Mouse (Mus musculus) ovary, postnatal 10 days (tissue): Measurements from ENCODE around the gene Elavl1.
A peak's percentile ranks its signal among the peaks of the same experiment; 100 is the strongest.
"Not testable (repeated sequence)": the region's sequence is repeated elsewhere in the genome, so short reads cannot be mapped to it uniquely, and the experiment has no call there.

ENCODE experiments used
- DNase-seq: peaks from one replicate; pipeline ENCODE4 v3.0.0; 2022; ENCODE audit warnings: low spot score

Gene Elavl1

DNA sequence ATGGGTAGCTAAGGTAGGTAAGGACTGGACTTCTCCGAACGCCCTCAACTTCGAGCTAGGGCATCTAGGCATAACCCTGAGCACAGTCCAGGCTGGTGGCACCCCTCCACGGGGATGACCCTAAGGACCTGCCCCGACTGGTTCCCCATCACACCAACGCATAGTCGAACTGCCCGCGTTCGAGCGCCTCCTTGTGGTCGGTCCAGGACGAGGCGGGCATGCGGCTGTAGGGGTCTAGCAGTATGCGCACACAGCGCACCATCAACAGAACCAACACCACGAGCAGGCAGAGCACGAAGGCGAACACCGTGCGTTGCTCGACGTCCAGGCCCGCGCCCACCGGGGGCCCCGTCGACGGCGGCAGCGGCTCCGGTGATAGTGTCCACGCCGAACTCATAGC is 67.0 kb downstream of the Elavl1 start:
- peak; percentile 62 for DNase-seq

DNA sequence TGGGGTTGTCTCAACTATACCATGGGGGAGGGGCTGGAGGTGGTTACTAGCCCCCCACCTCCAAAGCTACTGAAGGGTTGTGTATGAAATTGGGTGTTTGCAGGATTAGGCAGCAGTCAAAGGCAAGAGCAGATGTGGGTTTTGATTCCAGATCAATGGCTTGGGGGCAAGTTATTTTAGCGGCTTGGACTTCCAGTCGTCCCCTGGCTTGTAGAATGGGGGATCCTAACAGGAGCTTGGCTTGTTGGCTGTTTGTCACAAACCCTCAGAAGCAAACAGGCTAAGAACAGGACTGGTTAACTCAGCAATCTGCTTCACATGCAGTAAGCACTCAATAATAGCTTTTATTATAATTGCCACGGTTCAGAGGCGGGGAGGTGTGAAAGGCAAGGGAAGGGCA is 67.9 kb downstream of the Elavl1 start:
- no peak for DNase-seq

GRCm38 (mm10) chr8:4256911-4257310 is 68.3 kb downstream of the Elavl1 start:
- no peak for DNase-seq

GRCm38 (mm10) chr8:4255471-4255870 is 69.7 kb downstream of the Elavl1 start:
- DNase-seq = not testable (repeated sequence)

DNA sequence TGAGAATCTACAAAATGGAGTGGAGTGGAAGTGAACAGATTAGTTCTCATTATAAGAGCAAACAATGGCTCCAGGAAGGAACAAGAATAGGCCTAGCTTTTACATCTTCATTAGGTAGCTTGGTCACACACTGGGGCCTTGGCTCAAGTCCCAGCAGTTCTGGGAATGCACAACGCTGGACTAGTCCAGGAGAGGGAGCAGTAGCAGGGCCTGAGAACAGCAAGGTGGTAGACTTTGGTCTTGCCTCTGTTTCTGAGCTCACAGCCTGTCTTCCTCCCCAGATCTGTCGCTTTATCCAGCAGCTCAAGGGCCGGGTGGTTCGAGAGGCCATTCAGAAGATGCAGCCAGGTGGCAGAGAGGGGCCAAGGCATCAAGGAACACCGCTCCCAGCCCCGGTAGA is 71.2 kb downstream of the Elavl1 start:
- no peak for DNase-seq

GRCm38 (mm10) chr8:4252934-4253841 is 72.0 kb downstream of the Elavl1 start, which contains the start of gene Snapc2:
Gene Snapc2 (plus strand): TSS chr8:4253080.
- DNase-seq = peak; percentile 94

DNA sequence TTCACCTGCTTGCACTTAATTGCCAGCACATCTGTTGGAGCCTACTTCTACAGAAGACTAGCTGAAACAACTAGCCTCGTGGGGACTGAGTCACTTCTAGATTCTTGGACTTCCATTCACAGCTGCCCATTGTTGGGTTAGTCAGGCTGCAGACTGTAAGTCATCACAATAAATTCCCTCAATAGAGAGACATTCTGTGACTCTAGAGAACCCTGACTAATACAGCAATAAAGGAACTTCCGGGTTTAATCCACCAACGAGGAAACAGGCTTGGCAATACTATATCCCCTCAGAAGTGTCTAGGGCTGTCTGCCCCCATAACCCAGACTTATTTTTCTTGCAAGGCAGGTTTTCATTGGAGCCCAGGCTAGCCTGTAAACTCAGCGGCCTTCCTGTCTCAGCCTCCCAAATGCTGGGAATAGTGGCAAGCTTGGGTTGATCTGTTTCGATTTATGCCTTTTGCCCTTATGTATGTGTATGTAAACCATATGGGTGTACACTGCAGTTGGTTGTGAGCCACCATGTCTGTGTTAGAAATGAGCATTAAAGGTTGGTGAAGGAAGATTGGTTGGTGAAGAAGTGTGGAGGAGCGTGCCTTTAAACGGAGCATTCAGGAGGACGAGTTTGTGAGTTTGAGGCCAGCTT is 73.0 kb downstream of the Elavl1 start:
- DNase-seq = no peak

DNA sequence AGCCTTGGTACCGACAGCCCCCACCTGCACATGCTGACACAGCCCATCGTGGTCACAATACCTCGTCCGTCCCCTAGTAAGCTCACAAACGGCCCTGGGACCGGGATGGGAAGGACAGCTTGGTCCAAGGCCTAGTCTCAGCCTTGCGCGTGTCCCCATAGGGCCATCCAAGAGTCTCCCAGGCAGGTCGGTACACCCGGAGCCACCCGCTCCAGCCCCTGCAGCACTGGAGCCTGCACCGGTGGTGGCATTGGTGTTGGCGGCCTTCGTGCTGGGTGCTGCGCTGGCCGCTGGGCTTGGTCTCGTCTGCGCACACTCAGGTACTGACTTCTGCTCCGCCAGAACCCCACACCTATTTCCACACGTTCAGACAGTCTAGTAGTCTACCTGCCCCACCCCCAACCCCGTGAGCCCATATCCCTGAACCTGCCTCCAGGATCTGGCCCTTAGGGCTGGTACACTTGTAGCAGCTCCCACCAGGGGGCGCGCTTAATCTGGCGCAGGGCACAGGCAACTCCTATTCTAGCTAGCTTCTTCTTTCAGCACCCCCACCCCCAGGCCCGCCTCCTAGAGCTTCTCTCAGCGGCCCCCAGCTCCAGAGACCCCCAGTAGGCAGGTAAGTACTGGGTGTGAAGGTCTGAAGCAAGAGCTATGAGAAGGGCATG is 74.8 kb downstream of the Elavl1 start:
- peak; percentile 62 for DNase-seq

GRCm38 (mm10) chr8:4249213-4249612 is 76.0 kb downstream of the Elavl1 start:
- DNase-seq = no peak

DNA sequence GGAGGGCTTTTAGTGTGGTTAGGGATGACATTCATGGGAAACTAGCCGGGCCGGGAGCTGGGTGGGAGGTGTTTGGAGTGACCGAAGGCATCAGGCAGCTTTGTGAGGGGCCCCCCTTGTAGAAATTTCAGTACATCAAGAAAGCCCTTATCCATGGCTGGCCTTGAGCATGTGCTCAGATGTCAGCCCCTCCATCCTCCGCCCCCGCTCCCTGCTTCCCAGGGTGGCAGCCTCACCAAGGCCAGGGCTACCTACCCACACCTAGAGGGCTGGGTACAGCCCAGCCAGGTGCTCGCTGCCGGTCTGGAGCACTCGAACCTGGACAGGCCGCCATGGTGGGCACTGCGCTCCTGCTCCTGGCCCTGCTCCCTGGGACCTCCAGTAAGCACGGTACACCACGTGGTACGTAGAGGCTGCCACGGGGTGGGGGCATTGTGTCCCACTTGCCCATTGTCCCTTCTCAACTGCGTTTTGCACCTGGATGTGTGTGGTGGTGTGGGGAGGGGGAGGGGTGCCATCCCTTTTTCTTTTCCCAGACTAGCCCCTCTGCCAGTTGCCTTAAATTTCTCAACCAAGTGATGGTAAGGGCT is 77.2 kb downstream of the Elavl1 start, which contains the start of gene Tgfbr3l:
Tgfbr3l (plus strand) TSS at position 264 of the 590 bp plus-strand sequence.
- DNase-seq = no peak

DNA sequence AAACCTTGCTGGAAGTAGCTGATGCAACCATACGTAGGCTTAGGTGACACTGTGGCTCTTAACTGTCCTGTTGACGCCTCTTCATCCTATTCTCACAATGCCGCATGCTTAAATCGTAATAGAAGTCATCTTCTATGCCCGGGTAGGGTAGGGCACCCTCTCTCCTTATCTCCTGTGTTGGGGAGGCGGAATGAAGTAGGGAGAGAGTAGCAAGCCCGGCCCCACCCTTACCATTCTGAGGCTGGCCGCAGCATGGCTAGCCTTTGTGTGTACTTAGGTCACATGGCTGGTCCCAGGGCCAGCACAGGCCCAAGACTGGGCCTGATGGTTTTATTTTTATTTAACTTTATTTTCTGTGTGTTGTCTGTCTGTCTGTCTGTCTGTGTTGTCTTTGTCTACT is 78.0 kb downstream of the Elavl1 start:
- no peak for DNase-seq

GRCm38 (mm10) chr8:4245737-4246136 is 79.5 kb downstream of the Elavl1 start:
- DNase-seq = no peak

- DNase-seq = no peak
Measured at GRCm38 (mm10) chr8:4245061-4245460, 80.2 kb downstream of the Elavl1 start.

- no peak for DNase-seq
Measured at GRCm38 (mm10) chr8:4239193-4239890, 85.9 kb downstream of the Elavl1 start.

GRCm38 (mm10) chr8:4238434-4239192 is 86.6 kb downstream of the Elavl1 start, which contains the start of the genes Map2k7 and Gm49320:
Gene Map2k7 (plus strand): TSS chr8:4238740.
Gene Gm49320 (plus strand): TSS chr8:4238865.
- peak; percentile 100 for DNase-seq

DNA sequence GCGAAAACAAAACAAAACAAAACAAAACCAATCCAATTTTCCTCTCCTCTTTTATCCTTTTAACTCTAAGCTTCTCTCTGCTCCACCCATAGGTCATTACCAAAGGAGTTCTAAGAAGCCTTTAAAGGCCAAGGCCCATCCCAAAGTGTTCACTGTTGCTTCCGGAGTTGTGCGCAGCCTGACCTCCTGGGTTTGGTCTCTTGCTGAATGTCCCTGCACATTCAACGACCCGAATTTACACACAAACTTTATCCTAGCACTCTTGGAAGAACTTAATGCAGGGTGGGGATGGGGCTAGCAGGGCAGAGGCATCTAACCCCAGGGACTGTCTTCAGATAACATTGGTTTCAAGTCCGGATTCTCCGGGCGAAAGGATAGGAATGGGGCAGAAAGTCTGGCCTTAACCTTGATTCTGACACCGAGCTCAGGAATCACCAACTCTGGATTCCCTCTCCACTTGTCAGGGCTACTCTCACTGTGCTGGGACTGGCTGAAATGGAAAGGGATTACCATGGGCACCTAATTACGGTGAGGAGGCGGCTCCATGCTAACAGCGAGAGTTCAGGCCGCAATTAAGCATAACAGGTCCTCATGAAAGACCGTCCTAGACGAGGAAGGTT is 87.3 kb downstream of the Elavl1 start:
- DNase-seq = no peak
